Mouse (Mus musculus) forebrain, embryonic 14.5 days (tissue): Measurements from ENCODE around the gene Cpm. TPM values are rescaled to one million over a fixed set of nuclear protein-coding genes. Genes with fewer than 3 reads are reported as not detected.
"Not testable (repeated sequence)": the region's sequence is repeated elsewhere in the genome, so short reads cannot be mapped to it uniquely, and the experiment has no call there.

Experiments used
- ATAC-seq: fragments of 200-750 bp; cut with Nextera tagmentation; 2 replicates; pipeline ENCODE4 v1.8.0; 2017; ENCODE audit warnings: mild to moderate bottlenecking, moderate library complexity
- DNase-seq: peaks from one replicate; pipeline ENCODE4 v3.0.0-alpha.2; 2015; ENCODE audit warnings: low spot score
- H3K27ac ChIP-seq: fragments of 300-500 bp; sonication (generic); 2 replicates; pipeline ENCODE4 v1.5.1; 2014; ENCODE audit warnings: low read depth, mild to moderate bottlenecking, control low read depth, low read length, moderate library complexity
- H3K27me3 ChIP-seq: fragments of 300-500 bp; sonication (generic); replicated peaks from 2 replicates; pipeline ENCODE4 v1.6.1; 2014; ENCODE audit warnings: low read length, control low read depth, mixed read lengths; ENCODE audit not compliant: control insufficient read depth, insufficient read depth
- H3K36me3 ChIP-seq: fragments of 300-500 bp; sonication (generic); 2 replicates; pipeline ENCODE4 v1.6.1; 2014; ENCODE audit warnings: low read length, control low read depth; ENCODE audit not compliant: control insufficient read depth, insufficient read depth
- H3K4me1 ChIP-seq: fragments of 300-500 bp; sonication (generic); 2 replicates; pipeline ENCODE4 v1.6.1; 2014; ENCODE audit warnings: antibody characterized with exemption, low read length, control low read depth; ENCODE audit not compliant: control insufficient read depth, insufficient read depth
- H3K4me2 ChIP-seq: fragments of 300-500 bp; sonication (generic); 2 replicates; pipeline ENCODE4 v1.6.1; 2014; ENCODE audit warnings: mild to moderate bottlenecking, control low read depth, low read length
- H3K4me3 ChIP-seq: fragments of 300-500 bp; sonication (generic); 2 replicates; pipeline ENCODE4 v1.5.1; 2014; ENCODE audit warnings: low read depth, low read length, control low read depth
- H3K9ac ChIP-seq: fragments of 300-500 bp; sonication (generic); 2 replicates; pipeline ENCODE4 v1.6.1; 2014; ENCODE audit warnings: mild to moderate bottlenecking, low read length, control low read depth, moderate library complexity
- H3K9me3 ChIP-seq: fragments of 300-500 bp; sonication (generic); replicated peaks from 2 replicates; pipeline ENCODE4 v1.6.1; 2016; ENCODE audit warnings: low read length, control low read depth, mixed read lengths; ENCODE audit not compliant: control insufficient read depth
- WGBS: fragments of 180-500 bp; shearing (Covaris S2); extraction: QIAGEN DNeasy Blood & Tissue Kit; methylation state at CpG from one replicate; pipeline ENCODE4 v1.1.7; 2014; 5-methylcytosine and 5-hydroxymethylcytosine counted together
- polyA plus RNA-seq: library from polyadenylated mRNA; unstranded; fragments of >200 nt; fragmentation: Nextera tagmentation; extraction: Ambion mirVana; gene quantifications from 2 replicates; pipeline ENCODE4 v1.2.1, GENCODE M21; 2014

Cpm gene
- polyA plus RNA-seq, 1 experiment from 2014 or later, result 6.1 TPM

- peaks cover 79% of the 10 kb centered on the region for H3K36me3 ChIP-seq
- not testable (repeated sequence) for H3K27ac ChIP-seq, H3K9me3 ChIP-seq, ATAC-seq, H3K4me1 ChIP-seq, H3K9ac ChIP-seq, H3K27me3 ChIP-seq, DNase-seq, H3K4me2 ChIP-seq, H3K4me3 ChIP-seq
- WGBS, result 96% methylated on average over 6 of the region's 6 CpGs
Measured at GRCm38 (mm10) chr10:117704314-117704963, 75.1 kb downstream of the Cpm start.

DNA sequence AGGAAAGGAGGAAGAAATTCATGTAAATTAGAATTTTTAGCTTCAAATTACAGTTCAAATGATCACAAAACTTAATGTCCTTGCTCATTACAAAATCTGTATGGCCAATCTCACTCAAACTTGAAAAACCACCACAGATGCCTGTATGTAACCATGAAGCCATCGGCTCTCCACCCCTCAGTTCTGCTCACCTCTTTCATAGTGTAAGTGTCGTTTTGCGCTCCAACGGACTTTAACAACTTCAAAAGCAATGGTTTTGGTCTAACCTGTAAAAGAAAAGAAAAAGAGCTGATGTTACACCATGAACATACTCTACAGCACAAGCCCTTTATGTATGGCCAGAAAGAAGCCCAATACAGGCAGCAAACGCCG is 75.7 kb downstream of the Cpm start:
- Histone ChIP-seq H3K36me3 (peaks cover 74% of the 10 kb centered on the region), H3K4me2 (no peak overlapping the region), H3K9me3 (no peaks in the 10 kb centered on the region), H3K4me3 (no peak overlapping the region), H3K27me3 (no peaks in the 10 kb centered on the region), H3K27ac (no peak overlapping the region), H3K9ac (no peak overlapping the region), H3K4me1 (peaks cover 8% of the 10 kb centered on the region)
- WGBS, result 91% methylated on average over 6 of the region's 6 CpGs
- DNase-seq, result no peak
- ATAC-seq, result no peak

DNA sequence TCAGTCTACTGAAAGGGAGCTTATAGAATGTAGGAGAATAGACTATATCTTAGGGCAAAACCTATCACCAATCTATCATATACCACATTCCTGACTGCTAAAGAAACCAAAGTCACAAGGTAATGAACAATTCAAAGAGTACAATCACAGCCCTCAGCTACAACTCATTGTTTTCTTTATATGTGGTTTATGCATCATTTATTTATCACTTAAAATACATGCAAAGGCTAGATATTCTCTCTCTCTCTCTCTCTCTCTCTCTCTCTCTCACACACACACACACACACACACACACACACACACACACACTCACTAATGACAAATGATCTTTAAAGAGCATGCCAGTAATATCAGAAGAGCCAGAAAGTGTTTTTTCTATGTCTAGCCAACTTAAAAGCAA is 76.5 kb downstream of the Cpm start:
- Histone ChIP-seq H3K9me3 (no peaks in the 10 kb centered on the region), H3K4me2 (no peak overlapping the region), H3K36me3 (peaks cover 66% of the 10 kb centered on the region), H3K4me1 (peaks cover 8% of the 10 kb centered on the region), H3K27ac (no peak overlapping the region), H3K27me3 (no peaks in the 10 kb centered on the region), H3K4me3 (no peak overlapping the region), H3K9ac (no peak overlapping the region)
- DNase-seq, result no peak
- no peak for ATAC-seq

DNA sequence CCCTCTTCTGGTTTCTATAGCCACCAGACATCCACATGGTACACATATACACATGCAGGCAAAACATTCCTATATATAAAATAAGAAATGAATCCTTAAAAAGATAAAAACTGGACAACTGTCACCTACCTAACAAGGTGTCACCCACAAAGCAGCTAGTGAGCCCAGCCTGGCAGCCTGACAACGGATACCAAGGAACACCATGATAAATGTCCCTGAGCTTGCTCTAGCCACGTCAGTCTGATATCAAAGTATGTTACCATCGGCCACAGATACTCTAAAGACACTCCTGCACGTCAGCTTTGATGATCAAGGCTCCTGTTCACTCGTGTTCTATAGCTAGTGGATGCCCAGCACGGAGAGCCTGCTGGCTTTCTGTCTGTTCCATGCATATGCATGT is 77.1 kb downstream of the Cpm start:
- H3K4me1 ChIP-seq, result peaks cover 11% of the 10 kb centered on the region
- no peak for DNase-seq
- no peak for ATAC-seq
- H3K27me3 ChIP-seq, result no peaks in the 10 kb centered on the region
- H3K9ac ChIP-seq, result no peak overlapping the region
- H3K4me2 ChIP-seq, result no peak overlapping the region
- WGBS, result 92% methylated on average over 6 of the region's 6 CpGs
- H3K27ac ChIP-seq, result no peak overlapping the region
- no peaks in the 10 kb centered on the region for H3K9me3 ChIP-seq
- H3K36me3 ChIP-seq, result peaks cover 61% of the 10 kb centered on the region
- H3K4me3 ChIP-seq, result no peak overlapping the region

GRCm38 (mm10) chr10:117707114-117707838 is 78.0 kb downstream of the Cpm start:
- no peaks in the 10 kb centered on the region for H3K9me3 ChIP-seq
- H3K4me3 ChIP-seq, result no peak overlapping the region
- DNase-seq (no peak), ATAC-seq (no peak)
- H3K27me3 ChIP-seq, result no peaks in the 10 kb centered on the region
- WGBS, result 93% methylated on average over 2 of the region's 2 CpGs
- H3K4me1 ChIP-seq, result peaks cover 11% of the 10 kb centered on the region
- no peak overlapping the region for H3K4me2 ChIP-seq
- no peak overlapping the region for H3K27ac ChIP-seq
- H3K36me3 ChIP-seq, result peaks cover 54% of the 10 kb centered on the region
- no peak overlapping the region for H3K9ac ChIP-seq

GRCm38 (mm10) chr10:117708376-117708775 is 79.1 kb downstream of the Cpm start:
- Histone ChIP-seq H3K9me3 (no peaks in the 10 kb centered on the region), H3K4me1 (peaks cover 11% of the 10 kb centered on the region), H3K27me3 (no peaks in the 10 kb centered on the region), H3K27ac (no peak overlapping the region), H3K36me3 (peaks cover 43% of the 10 kb centered on the region), H3K4me2 (no peak overlapping the region; the same call in 1 of the 2 replicates), H3K9ac (no peak overlapping the region), H3K4me3 (no peak overlapping the region)
- WGBS, result 96% methylated on average over 2 of the region's 2 CpGs
- ATAC-seq, result no peak
- no peak for DNase-seq

- Histone ChIP-seq H3K27me3 (no peaks in the 10 kb centered on the region), H3K4me3 (0 out of 2 replicates have a peak overlapping the region, but pooled peaks have one; percentile 87), H3K9ac (no peak overlapping the region; the same call in 1 of the 2 replicates), H3K36me3 (peaks cover 39% of the 10 kb centered on the region), H3K4me2 (peak overlapping the region; percentile 59), H3K27ac (no peak overlapping the region), H3K4me1 (peaks cover 11% of the 10 kb centered on the region), H3K9me3 (no peaks in the 10 kb centered on the region)
- DNase-seq (no peak), ATAC-seq (no peak)
- 93% methylated on average over 9 of the region's 9 CpGs for WGBS
Measured at GRCm38 (mm10) chr10:117708856-117709255, 79.6 kb downstream of the Cpm start.

DNA sequence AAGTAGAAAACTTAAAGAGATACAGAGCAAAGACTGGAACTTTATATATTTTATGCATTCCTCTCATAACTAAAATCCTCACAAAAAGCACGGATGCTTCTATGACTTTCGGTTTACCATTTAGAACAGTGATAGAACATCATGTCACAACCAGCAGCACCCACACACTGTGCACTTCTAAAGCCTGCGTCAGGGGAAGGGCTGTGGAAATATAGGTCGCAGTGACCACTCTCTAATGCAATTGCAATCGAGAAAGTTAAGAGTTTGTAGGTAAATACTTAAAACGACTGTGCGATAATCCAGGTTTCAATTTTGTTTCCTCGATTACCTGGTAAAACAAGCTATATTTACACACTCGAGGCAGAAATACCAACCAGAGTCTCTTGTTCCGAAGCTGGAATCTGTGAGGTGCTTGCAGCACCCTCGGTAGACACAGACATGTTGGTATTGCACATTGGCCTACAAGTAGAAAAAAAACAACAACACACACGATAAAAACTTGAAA is 80.1 kb downstream of the Cpm start:
- DNase-seq, result no peak
- Histone ChIP-seq H3K9me3 (no peaks in the 10 kb centered on the region), H3K27ac (no peak overlapping the region), H3K4me3 (peak overlapping the region; percentile 87), H3K36me3 (peaks cover 33% of the 10 kb centered on the region), H3K9ac (peak overlapping the region; percentile 100), H3K4me2 (peak overlapping the region; percentile 59), H3K4me1 (peaks cover 11% of the 10 kb centered on the region), H3K27me3 (no peaks in the 10 kb centered on the region)
- WGBS, result 54% methylated on average over 12 of the region's 12 CpGs
- no peak for ATAC-seq
